Mouse (Mus musculus) liver, adult 2 months (tissue): ENCODE measurements around the gene Ugt1a9. TPM values are rescaled to one million over a fixed set of nuclear protein-coding genes. Genes with fewer than 3 reads are reported as not detected.
A peak's percentile ranks its signal among the peaks of the same experiment; 100 is the strongest.
"Not testable (repeated sequence)": the region's sequence is repeated elsewhere in the genome, so short reads cannot be mapped to it uniquely, and the experiment has no call there.

ENCODE experiments used
- DNase-seq: peaks from one replicate; pipeline ENCODE4 v3.0.0-alpha.2; 2011; ENCODE audit warnings: low read depth, low spot score; ENCODE audit errors: extremely low read depth
- H3K27ac ChIP-seq: fragments of 200-500 bp; replicated peaks from 2 replicates; pipeline ENCODE4 v1.5.1; 2012; ENCODE audit warnings: low read depth, mild to moderate bottlenecking, control low read depth, inconsistent platforms, low read length; ENCODE audit not compliant: insufficient read depth
- H3K27me3 ChIP-seq: fragments of 200-500 bp; 2 replicates; pipeline ENCODE4 v1.6.1; 2012; ENCODE audit warnings: mild to moderate bottlenecking, moderate library complexity, low read length, inconsistent platforms; ENCODE audit not compliant: control insufficient read depth, insufficient read depth
- H3K36me3 ChIP-seq: fragments of 200-500 bp; 2 replicates; pipeline ENCODE4 v1.6.1; 2012; ENCODE audit warnings: low read length, inconsistent platforms; ENCODE audit not compliant: control insufficient read depth, insufficient read depth
- H3K4me1 ChIP-seq: fragments of 200-500 bp; 2 replicates; pipeline ENCODE4 v1.6.1; 2011; ENCODE audit warnings: low read length; ENCODE audit not compliant: control insufficient read depth, insufficient read depth
- H3K4me3 ChIP-seq: fragments of 200-500 bp; 2 replicates; pipeline ENCODE4 v1.5.1; 2011; ENCODE audit warnings: low read depth, mild to moderate bottlenecking, control low read depth, low read length, moderate library complexity; ENCODE audit not compliant: insufficient read depth
- H3K79me2 ChIP-seq: fragments of 200-500 bp; 2 replicates; pipeline ENCODE4 v1.6.1; 2012; ENCODE audit warnings: inconsistent platforms, mild to moderate bottlenecking, low read length, moderate library complexity; ENCODE audit not compliant: control insufficient read depth, insufficient read depth
- H3K9ac ChIP-seq: fragments of 200-500 bp; 2 replicates; pipeline ENCODE4 v1.6.1; 2012; ENCODE audit warnings: low read depth, mild to moderate bottlenecking, control low read depth, inconsistent platforms, low read length
- CTCF ChIP-seq: fragments of 200-500 bp; IDR thresholded peaks from 2 replicates; pipeline ENCODE4 v1.5.1; 2011; ENCODE audit warnings: low read depth, low read length, control low read depth
- POLR2A ChIP-seq: fragments of 200-500 bp; IDR thresholded peaks from 2 replicates; pipeline ENCODE4 v1.6.1; 2011; ENCODE audit warnings: low read length, control low read depth; ENCODE audit not compliant: insufficient read depth; ENCODE audit errors: extremely low read depth
- WGBS: fragments of 180-500 bp; shearing (Covaris S2); methylation state at CpG from one replicate; pipeline ENCODE4 v1.1.7; 2018; 5-methylcytosine and 5-hydroxymethylcytosine counted together
- polyA plus RNA-seq: library from polyadenylated mRNA; depleted of rRNA; stranded (reverse); fragments of >200 nt; gene quantifications from 2 replicates; pipeline ENCODE4 v1.2.3, GENCODE M21; 2012
- total RNA-seq: library from RNA; depleted of rRNA; stranded (reverse); fragments of >200 nt; gene quantifications from 2 replicates; pipeline ENCODE4 v1.2.3, GENCODE M21; 2014

Gene Ugt1a9
- total and polyA plus RNA-seq, 2 experiments: 142 to 177 TPM

- peak; percentile 65 for DNase-seq
- 30% methylated on average over 1 of the region's 1 CpGs for WGBS
- TF ChIP-seq POLR2A (no peak), CTCF (no peak)
- H3K36me3 ChIP-seq: peaks cover 3% of the 10 kb centered on the region; the same call in 1 of the 2 replicates
- H3K9ac ChIP-seq: peak overlapping the region; percentile 68
- H3K4me1 ChIP-seq: peaks cover 30% of the 10 kb centered on the region
- peak overlapping the region; percentile 60 for H3K4me3 ChIP-seq
- H3K27ac ChIP-seq: peak overlapping the region; percentile 95
- no peaks in the 10 kb centered on the region for H3K27me3 ChIP-seq
- H3K79me2 ChIP-seq: peaks cover 17% of the 10 kb centered on the region; the same call in 1 of the 2 replicates
Observed at GRCm38 (mm10) chr1:88104667-88105430, 34.2 kb downstream of the Ugt1a9 start.

DNA sequence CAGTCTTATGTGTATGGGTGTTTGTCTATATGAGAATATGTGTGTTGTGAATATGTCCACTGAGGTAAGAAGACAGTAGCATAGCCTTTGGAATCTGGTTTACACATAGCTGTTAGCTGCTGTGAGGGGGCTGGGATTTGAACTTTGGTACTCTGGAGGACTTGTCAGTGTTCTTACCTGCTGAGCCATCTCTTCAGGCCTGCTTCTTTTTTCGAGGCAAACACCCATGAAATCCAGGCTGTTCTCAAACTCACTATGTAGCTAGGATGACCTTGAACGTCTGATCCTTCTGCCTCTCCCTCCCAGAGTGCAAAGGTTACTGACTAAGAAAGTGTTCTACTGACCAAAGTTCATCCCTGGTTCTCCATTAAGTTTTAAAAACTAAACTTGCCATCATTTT lies 35.1 kb downstream of the Ugt1a9 start:
- Histone ChIP-seq H3K9ac (no peak overlapping the region), H3K79me2 (peaks cover 13% of the 10 kb centered on the region; the same call in 1 of the 2 replicates), H3K36me3 (peaks cover 3% of the 10 kb centered on the region; the same call in 1 of the 2 replicates), H3K4me3 (peak overlapping the region; percentile 35), H3K27ac (peak overlapping the region; percentile 95), H3K4me1 (peaks cover 31% of the 10 kb centered on the region), H3K27me3 (no peaks in the 10 kb centered on the region)
- WGBS: 15% methylated on average over 2 of the region's 2 CpGs
- peak; percentile 94 for DNase-seq
- no peak for TF ChIP-seq POLR2A
- no peak for TF ChIP-seq CTCF

GRCm38 (mm10) chr1:88109027-88109557 lies 38.5 kb downstream of the Ugt1a9 start:
- Histone ChIP-seq H3K4me1 (peaks cover 22% of the 10 kb centered on the region), H3K79me2 (peaks cover 15% of the 10 kb centered on the region; the same call in 1 of the 2 replicates), H3K27ac (peak overlapping the region; percentile 80)
- not testable (repeated sequence) for H3K27me3 ChIP-seq, H3K9ac ChIP-seq, H3K36me3 ChIP-seq, H3K4me3 ChIP-seq
- WGBS: 24% methylated on average over 2 of the region's 2 CpGs
- peak; percentile 87 for DNase-seq

DNA sequence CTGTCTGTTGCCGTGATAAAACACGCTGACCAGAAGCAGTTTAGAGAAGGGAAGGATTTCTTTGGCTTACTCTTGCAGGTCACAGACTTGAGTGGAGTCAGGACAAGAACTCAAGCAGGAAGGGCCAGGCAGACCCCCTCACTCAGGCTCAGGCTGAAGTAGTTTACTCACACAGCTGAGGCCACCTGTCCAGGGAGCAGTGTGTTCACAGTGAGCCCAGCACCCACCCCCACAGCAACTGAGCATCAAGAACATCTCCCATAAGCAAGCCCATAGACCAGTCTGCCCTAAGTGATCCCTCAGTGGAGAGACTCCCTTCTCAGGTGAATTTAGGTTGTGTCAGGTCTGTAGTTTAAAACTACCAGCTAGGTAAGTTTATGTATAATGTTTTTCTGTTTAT lies 39.0 kb downstream of the Ugt1a9 start:
- H3K27me3 ChIP-seq, DNase-seq, H3K36me3 ChIP-seq: not testable (repeated sequence)
- Histone ChIP-seq H3K4me3 (peak overlapping the region; percentile 21), H3K79me2 (peaks cover 13% of the 10 kb centered on the region; the same call in 1 of the 2 replicates), H3K9ac (peak overlapping the region; percentile 54), H3K27ac (peak overlapping the region; percentile 84), H3K4me1 (peaks cover 21% of the 10 kb centered on the region)
- 5% methylated on average over 2 of the region's 2 CpGs for WGBS

DNA sequence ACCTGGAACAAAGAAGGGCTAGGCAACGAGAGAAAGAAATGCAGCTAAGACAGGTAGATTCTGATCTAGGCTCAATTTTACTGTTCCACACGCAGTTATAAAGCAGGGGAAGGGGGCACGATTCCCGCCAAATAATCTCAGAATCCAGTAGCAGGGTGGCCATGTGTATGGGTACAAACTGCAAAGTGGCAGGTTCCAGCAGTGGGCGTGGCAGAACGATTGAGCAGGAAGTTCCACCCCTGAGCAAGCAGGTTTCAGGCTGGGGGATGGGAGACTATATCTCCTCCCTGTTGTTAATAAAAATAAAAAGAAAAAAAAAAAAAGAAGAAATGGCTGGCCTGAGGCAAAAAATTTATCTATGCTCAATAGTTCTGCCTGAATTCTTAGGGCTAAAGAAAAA lies 42.2 kb downstream of the Ugt1a9 start:
- H3K27ac ChIP-seq, DNase-seq, H3K9ac ChIP-seq, H3K27me3 ChIP-seq, H3K4me3 ChIP-seq, H3K79me2 ChIP-seq, H3K36me3 ChIP-seq, H3K4me1 ChIP-seq: not testable (repeated sequence)
- 86% methylated on average over 6 of the region's 6 CpGs for WGBS

DNA sequence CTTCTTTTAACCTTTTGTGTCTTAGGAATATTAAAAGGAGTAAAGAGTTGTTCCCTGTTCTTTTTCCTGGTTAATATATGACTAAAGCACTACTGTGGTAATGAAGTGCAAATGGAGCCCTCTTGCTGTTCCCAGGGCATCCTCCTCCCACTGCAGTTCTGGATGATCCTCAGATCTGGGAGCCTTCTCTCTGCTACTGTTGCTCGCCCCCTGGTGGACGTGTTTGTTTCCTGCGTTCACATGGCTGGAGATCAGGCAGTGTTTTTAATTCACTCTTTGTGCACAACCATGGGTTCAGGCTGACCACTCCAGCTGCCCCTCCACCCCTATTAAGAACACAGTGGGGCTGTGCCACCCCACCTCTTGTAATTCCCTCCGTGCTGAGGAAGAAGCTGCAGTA lies 50.0 kb downstream of the Ugt1a9 start:
- not testable (repeated sequence) for H3K79me2 ChIP-seq, H3K27me3 ChIP-seq, H3K4me3 ChIP-seq
- peaks cover 18% of the 10 kb centered on the region for H3K4me1 ChIP-seq
- 0 out of 2 replicates have a peak, but pooled peaks have one; percentile 10 for TF ChIP-seq CTCF
- 0 out of 2 replicates have a peak overlapping the region, but pooled peaks have one; percentile 11 for H3K9ac ChIP-seq
- peak; percentile 55 for DNase-seq
- 20% methylated on average over 4 of the region's 4 CpGs for WGBS
- peak overlapping the region; percentile 47; the same call in 1 of the 2 replicates for H3K27ac ChIP-seq
- peaks cover 11% of the 10 kb centered on the region for H3K36me3 ChIP-seq

- H3K27ac ChIP-seq: not testable (repeated sequence)
- no CpG with 5 or more reads among the region's 1 CpGs for WGBS
Observed at GRCm38 (mm10) chr1:88121521-88121920, 50.9 kb downstream of the Ugt1a9 start.

GRCm38 (mm10) chr1:88125827-88126360 lies 55.3 kb downstream of the Ugt1a9 start:
- H3K4me3 ChIP-seq, H3K27ac ChIP-seq, DNase-seq, H3K27me3 ChIP-seq, H3K9ac ChIP-seq: not testable (repeated sequence)
- H3K4me1 ChIP-seq: peaks cover 25% of the 10 kb centered on the region
- H3K36me3 ChIP-seq: peaks cover 14% of the 10 kb centered on the region
- WGBS: 84% methylated on average over 4 of the region's 4 CpGs
- H3K79me2 ChIP-seq: peaks cover 15% of the 10 kb centered on the region

More at GRCm38 (mm10) chr1:88121521-88121920, 50.9 kb downstream of the Ugt1a9 start:
- DNase-seq: peak; percentile 53
- H3K9ac ChIP-seq, H3K27me3 ChIP-seq, H3K4me3 ChIP-seq, H3K79me2 ChIP-seq: not testable (repeated sequence)
- H3K36me3 ChIP-seq: peaks cover 12% of the 10 kb centered on the region
- H3K4me1 ChIP-seq: peaks cover 19% of the 10 kb centered on the region
